Mouse (Mus musculus) cerebellum, adult 2 months (tissue): ENCODE data around the gene Dlx4. TPM values are rescaled to one million over a fixed set of nuclear protein-coding genes. Genes with fewer than 3 reads are reported as not detected.

ENCODE experiments used
- DNase-seq, 2 experiments: peaks; one replicate each; pipeline ENCODE4 v3.0.0; 2021
- H3K27ac ChIP-seq: fragments of 200-500 bp; 2 replicates; pipeline ENCODE4 v1.5.1; 2012; ENCODE audit warnings: low read length, control low read depth, inconsistent platforms; ENCODE audit not compliant: insufficient read depth
- H3K27me3 ChIP-seq: fragments of 200-500 bp; 2 replicates; pipeline ENCODE4 v1.6.1; 2012; ENCODE audit warnings: inconsistent platforms, mild to moderate bottlenecking, low read length, moderate library complexity; ENCODE audit not compliant: control insufficient read depth, insufficient read depth
- H3K4me1 ChIP-seq: fragments of 200-500 bp; 2 replicates; pipeline ENCODE4 v1.6.1; 2011; ENCODE audit warnings: low read length; ENCODE audit not compliant: control insufficient read depth, insufficient read depth
- H3K4me3 ChIP-seq: fragments of 200-500 bp; replicated peaks from 2 replicates; pipeline ENCODE3; 2011; ENCODE audit warnings: mild to moderate bottlenecking, low read depth, low read length, control low read depth; ENCODE audit not compliant: insufficient read depth
- CTCF ChIP-seq: fragments of 200-500 bp; IDR thresholded peaks from 2 replicates; pipeline ENCODE4 v1.5.1; 2011; ENCODE audit warnings: low read depth, mild to moderate bottlenecking, control low read depth, low read length, moderate library complexity, borderline replicate concordance; ENCODE audit not compliant: insufficient read depth
- POLR2A ChIP-seq: fragments of 200-500 bp; IDR thresholded peaks from 2 replicates; pipeline ENCODE4 v1.6.1; 2011; ENCODE audit warnings: low read length, control low read depth, borderline replicate concordance; ENCODE audit not compliant: insufficient read depth
- WGBS: fragments of 180-500 bp; shearing (Covaris S2); methylation state at CpG from one replicate; pipeline ENCODE4 v1.1.7; 2018; 5-methylcytosine and 5-hydroxymethylcytosine counted together
- polyA plus RNA-seq: library from polyadenylated mRNA; depleted of rRNA; stranded (reverse); fragments of >200 nt; gene quantifications from 2 replicates; pipeline ENCODE4 v1.2.3, GENCODE M21; 2012; rRNA removed

Dlx4 gene
- polyA plus RNA-seq, 1 experiment: 0.70 TPM

DNA sequence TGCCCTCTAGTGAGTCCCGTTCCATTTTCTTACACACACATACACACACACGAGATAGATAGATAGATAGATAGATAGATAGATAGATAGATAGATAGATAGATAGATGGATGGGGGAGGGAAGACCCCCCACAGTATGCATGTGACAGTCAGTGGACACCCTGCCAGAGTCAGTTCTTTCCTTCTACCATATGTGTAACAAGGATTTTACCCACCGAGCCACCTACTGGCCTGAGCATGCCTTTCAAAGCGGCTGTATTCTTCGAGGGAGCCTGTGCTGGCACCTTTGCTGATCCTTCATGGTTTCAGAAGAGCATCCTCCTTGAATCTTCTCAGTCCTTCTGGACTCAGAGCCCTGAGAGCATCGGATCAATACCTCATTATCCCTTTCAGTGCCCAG is 48.2 kb downstream of the Dlx4 start:
- DNase-seq: no peak
- Histone ChIP-seq H3K4me1 (no peaks in the 10 kb centered on the region), H3K4me3 (no peak overlapping the region), H3K27me3 (no peaks in the 10 kb centered on the region), H3K27ac (no peak overlapping the region)
- 45% methylated on average over 6 of the region's 6 CpGs for WGBS
- TF ChIP-seq POLR2A: no peak
- no peak for TF ChIP-seq CTCF

DNA sequence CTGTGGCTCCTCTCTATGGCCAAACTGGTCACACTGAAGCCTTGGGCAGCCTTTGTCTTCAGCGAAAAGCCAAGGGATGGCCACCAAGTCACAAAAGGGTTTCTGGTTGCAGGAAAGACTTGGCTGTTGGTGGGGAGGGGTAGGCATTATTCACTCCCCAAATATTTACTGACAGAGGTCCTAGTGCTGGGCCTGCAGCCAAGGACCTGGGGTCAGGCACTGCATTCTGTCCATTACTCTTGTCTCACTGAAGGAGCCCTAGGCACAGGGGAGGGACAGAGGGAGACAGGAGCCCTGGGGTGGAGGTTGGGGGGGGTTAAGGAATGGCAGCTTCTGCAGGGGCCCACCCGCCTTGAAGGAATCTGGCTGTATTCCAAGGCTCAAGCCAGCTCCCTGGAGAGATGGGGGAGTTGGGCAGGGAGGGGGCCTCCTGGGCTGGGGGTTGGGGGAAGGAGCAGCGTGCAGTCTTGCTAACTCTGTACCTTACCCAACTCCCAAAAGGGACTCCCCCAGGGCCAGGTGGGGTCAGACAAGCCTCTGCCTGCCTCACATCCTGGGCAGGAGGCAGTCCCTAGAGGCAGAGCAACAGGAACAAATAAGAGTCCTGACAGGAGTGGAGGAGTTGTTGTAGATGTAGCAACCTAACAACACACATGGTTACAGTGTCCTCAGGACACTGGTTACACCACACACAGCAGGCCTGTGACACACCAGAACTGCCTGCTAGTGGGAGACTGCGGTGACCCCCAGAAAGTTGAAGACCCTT is 49.3 kb downstream of the Dlx4 start:
- Histone ChIP-seq H3K4me1 (no peaks in the 10 kb centered on the region), H3K27ac (no peak overlapping the region), H3K4me3 (no peak overlapping the region), H3K27me3 (no peaks in the 10 kb centered on the region)
- no peak for DNase-seq
- TF ChIP-seq CTCF (no peak), POLR2A (no peak)
- WGBS: 53% methylated on average over 4 of the region's 4 CpGs

DNA sequence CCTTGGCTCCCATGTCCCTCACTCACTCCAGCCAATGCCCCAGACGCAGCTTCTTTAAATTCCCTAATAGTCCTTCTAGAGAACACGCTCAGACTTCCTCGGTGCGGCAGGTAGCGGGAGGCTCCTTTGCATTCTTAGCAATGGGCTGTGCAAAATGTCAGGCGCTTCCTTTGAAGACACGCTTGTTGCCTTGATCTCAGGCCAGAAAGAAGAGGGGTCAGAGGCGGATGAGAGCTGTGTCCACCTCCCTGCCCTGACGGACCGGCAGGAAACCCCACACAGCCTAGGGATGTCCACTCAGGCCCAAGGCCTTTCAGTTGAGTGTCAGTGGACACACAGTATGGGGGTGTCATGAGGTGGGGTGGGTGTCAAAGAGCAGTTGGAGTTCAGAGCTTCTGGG is 50.5 kb downstream of the Dlx4 start:
- Histone ChIP-seq H3K27me3 (no peaks in the 10 kb centered on the region), H3K27ac (no peak overlapping the region), H3K4me1 (no peaks in the 10 kb centered on the region), H3K4me3 (no peak overlapping the region)
- 76% methylated on average over 10 of the region's 10 CpGs for WGBS
- DNase-seq: no peak
- TF ChIP-seq CTCF (no peak), POLR2A (no peak)

DNA sequence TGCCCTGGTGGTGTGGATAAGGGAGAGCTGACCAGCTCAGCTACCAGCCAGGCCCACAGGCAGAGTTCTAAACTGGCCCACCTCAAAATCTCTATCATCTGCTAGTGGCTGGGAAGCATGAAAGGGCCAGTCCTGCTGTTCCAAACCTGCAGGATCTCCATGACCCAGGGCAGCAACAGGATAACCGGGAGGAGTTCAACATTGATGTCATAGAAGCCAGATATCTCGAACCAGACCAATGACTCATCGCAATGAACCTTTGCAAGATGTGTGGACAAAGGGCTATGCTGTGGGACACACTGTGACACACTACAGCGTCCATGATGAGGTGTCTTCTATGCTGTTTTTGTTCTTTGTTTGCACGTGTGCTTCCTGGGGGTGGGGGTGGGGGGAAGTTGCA is 53.0 kb downstream of the Dlx4 start:
- TF ChIP-seq POLR2A (no peak), CTCF (no peak)
- no peaks in the 10 kb centered on the region for H3K4me1 ChIP-seq
- no peaks in the 10 kb centered on the region for H3K27me3 ChIP-seq
- no peak overlapping the region for H3K27ac ChIP-seq
- WGBS: 78% methylated on average over 5 of the region's 5 CpGs
- no peak overlapping the region for H3K4me3 ChIP-seq
- no peak for DNase-seq

Other genes with a start within 250 kb of the Dlx4 start
- 4.5 and 5.5 TPM in 2 replicates for gene Col1a1, start 210.0 kb downstream of the Dlx4 start, polyA plus RNA-seq
- gene Hils1, start 178.7 kb downstream of the Dlx4 start, polyA plus RNA-seq: not detected in 2 replicates
- gene Sgca, start 169.9 kb downstream of the Dlx4 start, polyA plus RNA-seq: 1.9 and 3.9 TPM in 2 replicates
- 149 and 153 TPM in 2 replicates for gene Ppp1r9b, start 155.2 kb downstream of the Dlx4 start, polyA plus RNA-seq
- gene Samd14, start 136.4 kb downstream of the Dlx4 start, polyA plus RNA-seq: 80.7 and 89.4 TPM in 2 replicates
- 219 and 247 TPM in 2 replicates for gene Pdk2, start 104.9 kb downstream of the Dlx4 start, polyA plus RNA-seq
- gene Itga3, start 69.5 kb downstream of the Dlx4 start, polyA plus RNA-seq: 49.4 and 55.5 TPM in 2 replicates
- 0.38 TPM in 2 replicates for gene Dlx3, start 26.1 kb downstream of the Dlx4 start, polyA plus RNA-seq
- gene Tac4, start 115.3 kb upstream of the Dlx4 start, polyA plus RNA-seq: 0.26 and 0.55 TPM in 2 replicates
- 68.5 and 68.9 TPM in 2 replicates for gene Kat7, start 164.0 kb upstream of the Dlx4 start, polyA plus RNA-seq
- 14.3 and 17.4 TPM in 2 replicates for gene Fam117a, start 190.8 kb upstream of the Dlx4 start, polyA plus RNA-seq
- gene Slc35b1, start 238.4 kb upstream of the Dlx4 start, polyA plus RNA-seq: 88.5 and 90.3 TPM in 2 replicates